Mouse (Mus musculus): ENCODE data around the gene Asic4.

Gene Asic4

DNA sequence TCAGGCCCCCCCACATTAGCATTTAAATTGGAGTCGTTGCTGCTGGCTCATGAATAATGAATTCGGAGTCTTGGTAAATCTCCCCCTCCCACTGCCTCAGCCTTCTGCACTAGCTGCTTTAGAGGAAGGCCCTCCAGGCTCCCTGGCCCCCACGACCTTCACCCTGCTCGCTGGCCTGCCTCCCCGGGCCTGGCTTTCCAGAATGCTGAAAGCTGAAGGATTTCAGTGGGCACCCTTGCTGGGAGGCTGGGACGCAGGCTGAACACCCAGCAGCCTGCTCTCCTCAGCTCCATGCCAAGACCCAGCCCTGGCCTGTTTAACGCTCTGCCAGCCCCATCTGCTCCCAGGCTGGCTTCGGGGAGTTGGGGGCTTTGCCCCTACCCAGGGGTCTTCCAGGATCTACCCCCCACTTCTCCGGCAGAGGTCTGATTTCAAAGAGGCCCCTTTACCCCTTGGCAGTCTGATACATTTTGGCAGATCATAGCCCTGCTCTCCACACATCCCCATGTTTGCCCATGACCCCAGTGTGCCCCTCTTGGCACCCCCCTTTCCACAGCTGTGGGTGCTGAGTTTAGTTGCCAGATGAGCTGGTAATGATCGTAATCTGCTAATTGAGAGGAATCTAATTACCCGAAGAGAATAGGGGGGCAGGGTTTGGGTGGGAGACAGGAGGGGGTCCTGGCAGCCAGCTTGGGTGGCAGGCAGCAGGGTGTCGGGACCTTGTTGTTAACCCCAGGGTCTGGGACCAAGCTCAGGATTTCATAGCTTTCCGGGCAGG lies 6.8 kb upstream of the Asic4 start:
- in situ Hi-C loops (cut with MboI, MseI) = no loop called here

DNA sequence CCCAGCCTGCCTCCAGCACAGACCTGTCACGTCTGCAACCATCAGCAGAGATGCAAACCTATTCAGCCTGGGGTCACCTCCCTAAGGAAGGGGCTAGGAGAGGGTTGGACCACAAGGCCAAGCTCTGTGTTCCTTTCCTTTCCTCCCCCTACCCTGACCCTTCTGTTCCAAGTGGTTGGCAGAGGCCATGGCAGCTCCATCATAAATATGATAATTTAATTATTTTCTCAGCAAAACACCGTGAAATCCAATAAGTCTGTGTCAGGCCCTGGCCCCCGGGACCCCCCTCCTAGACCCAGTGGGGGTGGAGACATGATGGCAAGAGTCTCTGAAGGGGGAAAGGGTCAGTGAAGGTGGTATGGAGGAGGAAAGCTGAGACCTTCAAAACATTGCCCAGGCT lies 6.0 kb upstream of the Asic4 start:
- in situ Hi-C loops (cut with MboI, MseI) = no loop called here

DNA sequence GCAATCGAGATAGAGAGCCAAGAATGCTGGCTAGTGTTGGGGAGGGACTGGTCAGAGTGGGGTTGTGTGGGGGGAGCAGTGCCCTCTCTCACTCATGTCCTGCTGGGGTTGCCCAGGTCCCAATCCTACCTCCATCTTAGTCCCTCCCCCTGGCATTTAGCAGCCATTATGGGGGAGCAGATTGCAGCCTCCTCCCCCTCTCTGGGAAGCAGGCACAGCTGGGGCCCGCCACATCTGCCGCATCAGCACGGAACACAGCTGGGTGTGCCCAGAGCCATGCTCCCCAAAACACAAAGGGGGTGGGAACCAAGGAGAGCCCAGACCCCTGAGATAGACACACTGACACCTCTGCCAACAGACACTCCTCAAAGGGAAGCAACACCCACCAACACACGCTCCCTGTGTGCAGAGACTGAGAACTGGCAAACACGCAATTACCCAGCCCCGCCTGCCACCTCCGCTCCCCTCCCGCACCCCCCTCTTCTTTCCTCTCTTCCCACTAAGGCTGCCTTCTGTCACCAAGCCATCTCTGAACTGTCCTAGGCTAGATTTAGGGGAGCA lies 5.0 kb upstream of the Asic4 start:
- in situ Hi-C loops (cut with MboI, MseI) = no loop called here

DNA sequence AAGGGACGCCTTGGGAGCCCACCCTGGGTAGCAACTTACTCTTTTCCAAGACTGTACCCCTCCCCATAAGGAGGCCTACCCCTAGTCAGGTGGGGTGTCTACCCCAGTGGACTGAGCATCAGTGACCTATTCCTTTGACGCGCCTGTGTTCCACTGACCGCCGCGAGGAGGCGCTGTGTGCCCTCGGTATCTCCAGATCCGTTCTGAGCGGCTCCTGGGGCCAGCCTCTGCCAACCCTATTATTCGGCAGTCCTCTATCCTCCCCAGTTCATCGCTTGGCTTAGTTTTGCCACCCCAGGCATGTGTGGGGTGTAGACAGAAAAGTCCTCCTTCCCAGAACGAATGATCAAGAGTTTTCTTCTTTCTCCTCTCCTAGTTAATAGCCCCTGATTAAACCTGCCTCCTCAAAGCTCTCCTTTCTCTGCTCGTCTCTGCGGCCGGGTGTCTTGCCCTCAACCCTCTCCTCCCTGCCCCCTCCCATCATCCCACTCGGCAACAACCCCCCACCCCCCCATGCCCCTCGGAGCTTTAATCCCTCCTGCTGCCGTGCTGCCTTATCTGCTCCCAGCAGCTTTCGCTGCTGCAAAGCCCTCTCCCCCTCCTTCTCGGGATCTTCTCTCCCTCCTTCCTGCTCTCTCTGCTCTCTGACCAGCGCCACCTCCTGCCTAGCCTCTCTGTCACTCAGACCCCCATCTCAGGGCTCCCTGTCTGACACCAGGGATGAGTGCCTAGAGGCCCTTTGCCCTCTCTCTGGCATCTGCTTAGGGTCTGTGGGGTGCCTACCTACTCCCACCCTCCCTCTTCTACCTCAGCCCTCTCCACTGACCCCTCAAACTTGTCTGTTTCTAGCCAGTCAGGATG lies 4.3 kb upstream of the Asic4 start:
- in situ Hi-C loops (cut with MboI, MseI) = no loop called here

DNA sequence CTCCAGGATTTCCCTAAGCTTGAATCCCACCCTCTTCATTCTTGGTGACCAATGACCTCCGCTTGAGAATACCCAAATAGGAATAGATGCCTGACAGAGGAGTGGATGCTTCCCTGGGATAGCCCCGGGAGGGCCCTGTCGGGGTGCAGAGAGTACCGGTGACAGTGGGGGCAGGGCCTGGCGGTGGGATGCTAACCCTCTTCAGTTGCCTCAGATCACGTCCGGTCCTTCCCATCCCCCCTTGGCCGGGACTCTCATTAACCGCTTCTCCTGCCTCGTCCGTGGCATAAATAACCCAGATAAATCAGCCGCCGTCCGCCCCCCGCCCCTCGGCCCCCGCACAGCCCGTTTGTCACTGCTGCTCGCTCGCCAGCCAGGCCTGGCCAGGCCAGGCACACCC lies 3.6 kb upstream of the Asic4 start:
- in situ Hi-C loops (cut with MboI, MseI) = no loop called here

DNA sequence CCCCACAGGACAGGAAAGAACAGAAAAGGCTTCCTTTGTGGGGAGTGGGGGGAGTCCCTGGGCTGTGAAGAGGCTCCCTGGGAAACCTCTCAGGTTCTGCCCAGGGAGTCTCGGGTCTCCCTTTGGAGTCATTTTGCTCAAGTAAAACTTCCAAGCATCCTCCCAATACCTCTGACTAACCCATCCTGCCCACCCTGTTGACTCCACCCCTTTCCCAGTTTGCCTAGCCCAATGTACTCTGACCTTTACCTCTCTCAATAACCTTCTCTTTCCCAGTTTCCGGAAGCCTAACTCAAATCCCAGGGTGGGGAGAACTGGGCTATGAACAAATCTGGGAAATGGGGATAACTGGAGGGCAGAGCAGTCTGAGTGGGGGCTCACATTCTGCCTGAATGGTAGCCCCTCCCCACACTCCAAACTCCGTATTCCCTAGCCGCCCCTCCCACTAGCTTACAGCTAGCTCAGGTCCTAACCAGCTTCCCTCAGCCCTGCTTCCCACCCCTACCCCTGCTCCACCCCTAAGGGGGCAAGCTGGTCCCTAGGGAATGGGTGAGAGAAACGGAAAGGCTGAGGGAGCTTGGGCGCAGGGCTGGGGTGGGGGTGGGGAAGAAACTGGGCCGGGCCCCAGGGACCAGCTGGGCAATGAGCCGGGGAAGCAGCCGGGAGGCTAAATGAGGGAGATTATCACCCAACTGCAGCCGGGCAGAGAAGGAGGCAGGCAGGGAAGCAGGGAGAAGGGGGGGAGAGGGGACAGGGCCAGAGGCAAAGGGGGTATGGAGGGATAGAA lies 2.8 kb upstream of the Asic4 start:
- in situ Hi-C loops (cut with MboI, MseI) = no loop called here

DNA sequence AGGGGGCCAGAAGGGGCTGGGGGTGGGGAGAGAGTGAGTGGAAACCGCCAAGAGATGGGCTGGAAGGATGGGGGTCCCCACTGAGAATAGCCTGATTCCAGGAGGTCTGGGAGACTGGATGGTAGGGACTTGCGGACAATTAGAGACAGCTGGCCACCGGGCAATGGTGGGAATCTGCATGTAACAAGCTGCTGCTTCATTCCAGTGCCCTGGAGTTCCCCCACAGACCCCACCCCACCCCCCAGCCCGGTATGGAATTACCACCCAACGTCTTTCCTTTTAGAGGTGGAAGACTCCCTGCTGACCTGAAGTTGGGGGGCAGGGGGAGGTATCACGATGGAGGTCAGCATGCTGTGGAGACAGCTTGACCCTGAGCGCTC lies 2.2 kb upstream of the Asic4 start:
- in situ Hi-C loops (cut with MboI, MseI) = no loop called here

DNA sequence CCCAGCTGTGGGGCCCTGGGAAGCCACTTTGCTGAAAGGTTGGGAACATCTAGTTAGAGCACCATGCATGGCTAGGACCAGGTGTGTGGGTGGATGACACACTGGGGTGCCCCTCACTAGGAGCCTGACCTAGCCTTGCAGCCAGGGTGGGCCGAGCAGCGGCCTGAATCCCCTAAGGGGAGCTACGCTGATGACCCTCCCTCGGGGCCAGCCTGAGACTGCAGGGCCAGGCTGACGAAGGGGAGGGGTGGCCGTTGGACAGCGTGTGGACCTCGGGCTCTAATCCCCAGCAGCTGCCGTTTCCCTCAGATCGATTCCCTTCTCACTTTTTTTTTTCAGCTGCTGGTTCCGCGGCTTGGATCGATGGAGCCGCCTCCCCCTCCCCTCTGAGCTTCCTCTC lies 1.3 kb upstream of the Asic4 start:
- in situ Hi-C loops (cut with MboI, MseI) = no loop called here

DNA sequence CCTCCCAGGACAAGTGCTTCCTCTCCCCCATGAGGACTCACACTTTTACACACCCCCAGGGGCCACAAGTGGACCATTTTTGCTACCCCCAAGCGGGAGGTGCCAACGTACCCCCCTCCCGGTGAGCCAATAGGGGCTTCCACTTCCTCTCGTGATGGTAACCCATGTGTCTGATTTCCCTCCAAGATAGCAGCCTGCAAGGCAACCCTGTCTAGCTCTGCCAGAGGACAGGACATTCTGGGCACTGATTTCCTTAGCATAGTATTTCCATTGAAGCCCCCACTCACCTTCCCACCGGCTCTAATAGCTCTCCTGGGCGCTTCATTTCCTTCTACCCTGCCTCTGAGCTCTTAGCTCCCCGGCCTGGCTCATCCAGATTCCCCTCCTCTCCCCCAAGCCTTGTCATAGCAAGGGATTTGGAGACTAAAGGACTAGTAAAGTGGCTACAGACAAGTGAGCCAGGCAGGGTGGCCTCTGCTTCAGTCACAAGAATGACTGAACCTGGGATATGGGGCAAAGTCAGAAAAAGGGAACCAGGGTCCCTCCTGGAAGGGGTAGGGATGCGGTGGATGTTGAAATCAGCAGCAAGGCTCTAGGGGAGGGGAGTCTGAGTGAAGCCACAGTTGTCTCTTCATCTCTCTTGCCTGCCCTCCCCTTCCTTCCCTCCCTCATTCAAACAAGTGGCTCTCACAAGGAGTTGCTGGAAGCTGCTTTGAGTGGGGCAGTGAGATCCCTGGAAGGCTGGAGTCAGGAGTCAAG lies 680 bp upstream of the Asic4 start:
- in situ Hi-C loops (cut with MboI, MseI) = no loop called here

DNA sequence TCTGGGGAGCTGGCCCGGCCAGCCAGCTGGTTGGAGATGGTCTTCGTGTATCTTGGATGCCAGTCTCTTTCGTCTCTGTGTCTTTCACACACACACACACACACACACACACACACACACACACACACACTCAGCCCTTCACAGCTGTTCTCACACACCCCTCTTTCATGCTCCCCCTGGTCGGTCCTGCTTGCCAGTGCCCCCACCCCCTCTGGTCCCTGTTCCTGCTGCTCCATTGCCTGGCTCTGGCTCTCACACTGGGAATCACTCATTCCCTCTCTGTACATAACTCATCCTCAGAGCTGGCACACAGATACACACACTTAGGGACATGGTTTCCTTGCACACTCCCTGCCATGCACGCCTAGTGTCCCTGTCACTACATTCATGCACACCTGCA lies 1.7 kb downstream of the Asic4 start:
- in situ Hi-C loops (cut with MboI, MseI) = no loop called here

DNA sequence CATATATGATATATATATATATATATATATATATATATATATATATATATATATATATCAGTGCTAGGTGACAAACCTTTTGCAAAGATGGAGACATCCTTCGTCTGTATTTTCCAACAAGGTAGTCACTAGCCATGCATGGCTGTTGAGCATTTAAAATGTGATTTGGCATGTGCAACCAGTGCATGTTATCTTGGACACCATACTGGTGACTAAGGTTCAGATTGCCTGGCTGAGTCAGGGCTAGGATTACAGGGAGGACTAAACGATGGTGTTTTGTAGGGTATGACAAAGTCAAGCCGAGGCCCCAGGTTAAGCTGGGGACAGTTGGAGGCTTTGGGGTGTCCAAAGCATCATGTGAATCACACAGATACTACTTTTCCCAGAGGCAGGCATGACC lies 5.2 kb downstream of the Asic4 start:
- in situ Hi-C loops (cut with MboI, MseI) = no loop called here

DNA sequence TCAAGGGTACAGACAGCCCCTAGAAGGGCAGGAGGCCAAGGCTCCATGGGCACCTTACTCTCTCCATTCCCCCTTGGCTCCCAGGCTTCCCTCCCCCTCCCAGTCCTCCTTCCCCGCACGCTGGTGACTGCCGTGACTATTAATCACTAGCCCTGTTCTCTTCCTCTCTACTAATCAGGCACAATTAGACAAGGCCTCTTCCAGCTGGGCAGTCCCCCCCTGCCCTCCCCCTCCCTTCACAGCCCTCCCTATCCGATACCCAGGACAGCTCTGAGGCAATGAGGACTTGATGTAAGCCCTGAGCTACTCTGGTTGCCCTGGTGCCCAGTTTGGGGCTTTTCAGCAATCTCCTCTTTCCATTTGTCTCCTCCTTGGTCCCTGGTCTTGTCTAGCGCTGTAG lies 5.7 kb downstream of the Asic4 start:
- in situ Hi-C loops (cut with MboI, MseI) = no loop called here

DNA sequence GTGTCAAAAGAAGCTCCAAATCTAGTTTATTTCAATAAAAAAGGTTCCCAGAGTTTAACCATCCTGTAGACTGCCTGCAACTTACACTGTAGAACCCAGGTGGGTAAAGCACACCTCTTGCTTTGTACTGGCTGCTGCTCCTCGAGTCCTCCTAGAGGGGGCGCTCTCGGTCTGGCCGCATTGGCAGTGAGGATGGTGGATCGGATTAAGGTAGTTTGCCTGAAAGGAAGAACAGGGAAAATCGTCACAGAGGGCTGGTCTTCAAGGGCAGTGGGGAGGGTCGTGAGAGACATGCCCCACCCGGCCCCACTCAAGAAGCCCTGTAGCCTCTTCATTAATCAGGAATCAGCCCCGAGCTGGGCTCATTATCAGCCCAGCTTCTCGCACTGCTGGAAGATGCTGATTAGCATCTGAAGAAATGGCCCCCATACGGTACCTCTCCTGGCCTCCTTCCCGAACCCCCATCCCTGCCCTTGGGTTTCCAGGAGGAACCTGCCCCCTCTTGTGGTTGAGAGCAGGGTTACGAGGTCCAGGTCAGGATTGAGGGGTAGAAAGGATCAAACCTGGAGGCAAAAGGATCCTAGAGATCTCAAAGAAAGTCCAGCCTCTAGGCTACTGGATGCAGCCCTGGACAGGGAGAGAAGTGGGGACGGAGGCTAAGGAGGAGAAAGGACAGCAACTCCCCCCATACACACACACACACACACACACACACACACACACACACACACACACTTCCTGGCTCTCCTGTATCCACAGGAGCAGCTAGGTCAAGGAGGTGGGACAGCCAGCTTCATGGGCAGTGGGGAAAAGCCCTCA lies 6.7 kb downstream of the Asic4 start:
- in situ Hi-C loops (cut with MboI, MseI) = no loop called here

DNA sequence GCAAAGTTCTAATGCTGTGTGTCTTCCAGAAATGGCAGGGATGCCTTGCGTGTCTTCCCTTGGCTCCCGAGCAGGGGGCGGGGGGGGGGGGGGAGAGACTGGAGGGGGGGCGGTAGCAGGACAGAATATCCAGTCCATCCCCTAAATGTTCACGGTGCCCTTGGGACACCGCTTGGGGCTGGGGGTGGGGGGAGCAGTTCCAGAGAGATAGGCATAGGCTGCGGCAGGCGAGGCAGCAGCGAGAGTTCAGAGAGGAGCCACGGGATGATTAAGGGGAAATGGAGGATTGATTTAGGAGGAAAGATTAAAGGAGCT lies 7.4 kb downstream of the Asic4 start:
- in situ Hi-C loops (cut with MboI, MseI) = no loop called here

DNA sequence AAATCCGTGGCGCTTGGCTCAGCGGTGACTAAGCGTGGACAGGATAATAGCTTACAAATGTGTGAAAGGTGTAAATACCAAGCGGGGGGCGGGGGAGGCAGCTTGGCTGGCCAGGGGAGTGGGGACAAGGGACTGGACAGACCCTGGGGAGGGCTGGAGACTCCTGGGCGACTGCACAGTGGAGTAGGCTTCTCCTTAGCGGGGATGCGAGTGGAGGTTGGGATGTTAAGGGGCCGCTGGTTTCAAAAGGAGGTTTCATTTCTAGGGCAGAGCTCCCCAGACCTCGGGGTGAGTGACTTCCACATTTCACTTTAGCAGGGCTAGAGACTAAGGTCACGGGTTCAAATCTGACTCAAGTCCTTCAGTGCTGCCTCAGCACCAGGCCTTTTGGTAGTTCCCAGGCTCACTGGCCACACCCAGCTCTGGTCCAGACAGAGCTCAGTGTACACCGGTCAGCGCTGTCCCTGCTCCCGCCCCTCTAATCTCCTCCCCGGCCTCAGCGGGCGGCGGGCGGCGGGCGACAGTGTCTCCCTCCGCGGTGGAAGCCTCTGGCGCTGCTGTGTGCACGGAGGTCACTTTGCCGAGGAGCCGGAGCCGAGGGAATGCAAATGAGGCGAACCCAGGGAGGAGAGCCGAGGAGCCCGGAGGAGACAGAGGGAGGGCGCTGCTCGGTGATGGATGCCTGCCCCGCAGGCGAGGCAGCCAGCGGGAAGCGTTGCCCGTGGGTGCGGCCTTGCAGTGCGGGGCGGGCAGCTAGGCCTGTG lies 8.0 kb downstream of the Asic4 start:
- in situ Hi-C loops (cut with MboI, MseI) = no loop called here

DNA sequence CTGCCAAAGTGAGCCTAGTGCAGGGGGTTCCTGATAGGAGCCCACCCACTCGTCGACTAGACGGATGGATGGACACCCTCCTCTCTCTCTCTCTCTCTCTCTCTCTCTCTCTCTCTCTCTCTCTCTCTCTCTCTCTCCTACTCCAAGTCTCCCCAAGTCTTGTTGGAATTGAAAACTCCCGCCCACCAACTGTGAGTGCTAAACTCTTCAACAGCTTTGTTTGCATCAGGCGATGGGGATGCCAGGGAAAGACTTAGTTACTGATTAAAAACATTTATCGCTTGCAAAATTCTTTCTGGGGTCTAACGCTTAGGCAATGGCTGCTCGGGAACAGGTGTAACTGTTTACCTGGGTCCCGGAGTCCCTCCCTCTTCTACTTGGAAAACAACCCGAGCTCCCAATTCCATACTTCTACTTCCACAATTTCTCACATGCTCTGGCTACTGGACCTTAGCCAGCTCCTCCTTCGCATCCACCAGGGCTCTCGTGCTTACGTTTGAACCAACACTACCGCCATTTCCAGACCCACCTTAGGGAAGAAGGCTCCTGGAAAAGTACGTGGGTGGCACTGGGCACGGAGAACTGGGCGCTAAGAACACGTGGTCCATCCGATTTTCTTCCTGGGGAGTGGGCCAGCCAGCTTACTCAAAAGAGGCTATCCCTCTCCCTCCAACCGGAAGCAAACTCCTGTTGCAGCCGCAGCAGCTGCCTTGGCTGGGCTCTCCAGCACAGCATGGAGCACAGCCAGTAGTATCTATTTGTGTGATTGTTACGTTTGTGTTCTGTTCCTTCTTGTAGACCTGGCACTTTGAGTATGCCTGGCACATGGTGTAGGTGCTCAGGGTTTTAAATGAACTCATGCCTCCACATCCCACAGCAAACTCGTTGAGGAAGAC lies 8.8 kb downstream of the Asic4 start:
- in situ Hi-C loops (cut with MboI, MseI) = no loop called here

DNA sequence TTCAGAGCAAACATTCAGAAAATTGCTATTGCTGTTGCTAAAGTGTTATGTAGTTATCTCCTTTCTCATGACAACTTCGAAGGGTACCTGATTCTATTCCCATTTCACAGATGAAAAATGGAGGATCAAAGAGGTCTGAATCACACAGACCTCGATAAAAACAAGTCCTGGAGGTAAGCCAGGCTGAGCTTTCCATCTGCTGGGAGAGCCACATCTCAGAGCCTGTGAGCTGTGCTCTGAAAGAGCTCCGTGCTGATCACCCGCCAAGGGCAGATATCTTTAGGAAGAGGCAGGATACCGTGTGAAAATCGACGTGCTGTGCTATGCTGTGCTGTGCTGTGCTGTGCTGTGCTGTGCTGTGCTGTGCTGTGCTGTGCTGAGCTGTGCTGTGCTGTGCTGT lies 10.1 kb downstream of the Asic4 start:
- in situ Hi-C loops (cut with MboI, MseI) = loop anchor here (10.0 kb wide), 1 partner anchor 405 kb away; no protein-coding TSS in a partner anchor

DNA sequence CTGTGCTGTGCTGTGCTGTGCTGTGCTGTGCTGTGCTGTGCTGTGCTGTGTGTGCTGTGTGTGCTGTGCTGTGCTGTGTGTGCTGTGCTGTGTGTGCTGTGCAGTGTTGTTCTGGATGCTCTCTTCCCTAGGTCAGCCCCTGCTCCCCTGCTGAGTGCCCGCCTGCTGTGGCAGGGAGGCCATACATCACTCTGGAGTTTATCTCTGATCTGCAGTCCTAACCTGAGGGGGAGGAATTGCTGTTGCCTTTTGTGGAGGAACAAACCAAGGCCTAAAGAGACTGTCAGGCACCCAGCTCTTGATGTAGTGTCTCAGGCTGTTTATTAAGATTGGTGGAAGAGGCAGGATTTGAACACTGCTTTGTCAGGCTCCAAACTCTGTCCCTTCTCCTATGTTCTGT lies 12.4 kb downstream of the Asic4 start:
- in situ Hi-C loops (cut with MboI, MseI) = loop anchor here (10.0 kb wide), 1 partner anchor 408 kb away; no protein-coding TSS in a partner anchor

All from regulatory T cell (primary cell).